Comparison of ENCODE assay signal across 8 mouse cellular contexts in the genomic region with DNA sequence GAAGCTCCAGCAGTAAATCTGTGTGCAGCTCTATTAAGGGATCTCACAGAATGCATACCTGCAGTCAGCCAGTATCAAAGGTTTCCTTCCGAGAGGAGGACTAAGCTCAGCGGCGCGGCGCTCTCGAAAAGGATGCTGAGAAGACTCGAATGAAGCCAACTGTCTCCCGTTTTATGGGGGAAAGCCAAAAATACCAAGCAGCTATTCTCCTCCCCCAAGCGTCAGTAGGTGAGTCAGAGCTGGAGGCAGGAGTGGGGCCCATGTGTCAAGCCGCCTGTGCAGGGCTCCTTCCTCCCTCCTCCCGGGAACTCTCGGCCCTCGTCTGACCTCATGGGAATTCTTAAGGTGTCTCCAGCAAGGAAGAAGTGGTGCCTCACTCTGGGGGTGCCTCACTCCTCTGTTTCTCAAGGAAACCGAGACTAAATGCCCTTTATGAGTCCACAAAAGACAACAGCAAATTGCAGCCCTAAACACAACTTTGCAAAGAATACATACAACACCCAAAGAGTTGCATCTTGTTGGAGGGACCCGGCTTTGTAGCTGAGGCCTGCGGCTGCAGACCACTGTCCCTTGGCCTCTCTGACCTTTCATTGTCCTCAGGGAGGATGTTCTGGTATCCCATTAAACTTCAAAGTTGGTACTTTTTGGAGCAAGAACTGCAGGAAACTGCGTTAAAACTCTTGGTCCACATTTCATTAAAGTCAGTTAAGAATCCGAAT. TPM values are rescaled to one million over a fixed set of nuclear protein-coding genes. Genes with fewer than 3 reads are reported as not detected.
A peak's percentile ranks its signal among the peaks of the same experiment; 100 is the strongest.
DNase-seq lines count a peak whose midpoint lies in the region; ATAC-seq and TF ChIP-seq lines count a peak whose summit lies in the region.

No protein-coding gene starts in this region.

- H3K9me3 ChIP-seq in E14TG2a.4 (ENCODE audit: low read length), result no peaks in the 10 kb centered on the region
- no peaks in the 10 kb centered on the region for H3K9me3 ChIP-seq in liver, embryonic 12.5 days (replicated peaks)

- no peak for ATAC-seq in liver, embryonic 12.5 days

- H3K4me2 ChIP-seq in liver, embryonic 12.5 days, result peak overlapping the region; percentile 87; the same call in 1 of the 2 replicates

- H3K27ac ChIP-seq in kidney, adult 2 months (ENCODE audit: insufficient read depth, low read depth, low read length), result no peak overlapping the region
- H3K27ac ChIP-seq in liver, embryonic 12.5 days, result no peak overlapping the region
- H3K27ac ChIP-seq in olfactory bulb, adult 2 months (ENCODE audit: insufficient read depth, low read depth, low read length), result peak overlapping the region; percentile 89

- H3K9ac ChIP-seq in liver, embryonic 12.5 days, result no peak overlapping the region

- peak overlapping the region; percentile 85; the same call in 1 of the 2 replicates for H3K4me3 ChIP-seq in E14TG2a.4 (replicated peaks; ENCODE audit: low read length)
- no peak overlapping the region; the same call in 1 of the 2 replicates for H3K4me3 ChIP-seq in kidney, adult 2 months (ENCODE audit: insufficient read depth, low read depth, low read length)
- peak overlapping the region; percentile 62 for H3K4me3 ChIP-seq in liver, embryonic 12.5 days
- H3K4me3 ChIP-seq in olfactory bulb, adult 2 months (ENCODE audit: insufficient read depth, low read depth, low read length), result peak overlapping the region; percentile 49

- 17% methylated on average over 18 of the region's 18 CpGs for WGBS in kidney, adult 2 months
- 13% methylated on average over 18 of the region's 18 CpGs for WGBS in liver, embryonic 12.5 days (ENCODE audit: insufficient replicate concordance)
- 5% methylated on average over 18 of the region's 18 CpGs for WGBS in olfactory bulb, adult 2 months

- no peak for TF ChIP-seq POLR2A in kidney, adult 2 months (IDR thresholded peaks at IDR 0.05; ENCODE audit: low read depth, low read length)
- TF ChIP-seq POLR2A in olfactory bulb, adult 2 months (IDR thresholded peaks at IDR 0.05; ENCODE audit: insufficient read depth, low read depth, low read length), result peak; percentile 64; the same call in 1 of the 2 replicates

- no peaks in the 10 kb centered on the region for H3K36me3 ChIP-seq in E14TG2a.4 (ENCODE audit: insufficient read depth, low read length)
- H3K36me3 ChIP-seq in kidney, adult 2 months (ENCODE audit: control insufficient read depth, insufficient read depth, low read length), result no peaks in the 10 kb centered on the region
- no peaks in the 10 kb centered on the region for H3K36me3 ChIP-seq in liver, embryonic 12.5 days

- TF ChIP-seq CTCF in E14TG2a.4 (conservative IDR thresholded peaks at IDR 0.05; ENCODE audit: low read length), result no peak
- no peak for TF ChIP-seq CTCF in kidney, adult 2 months (conservative IDR thresholded peaks at IDR 0.05; ENCODE audit: insufficient read depth, insufficient read length, low read depth, low read length)
- TF ChIP-seq CTCF in olfactory bulb, adult 2 months (IDR thresholded peaks at IDR 0.05; ENCODE audit: insufficient read depth, low read depth, low read length), result no peak

- peak; percentile 86 to 93 for DNase-seq in adrenal gland, adult (ENCODE audit: inconsistent age in 2 of 2, low spot score in 1 of 2)
- no peak for DNase-seq in adrenal gland, postnatal 4 days (ENCODE audit: low spot score in 2 of 2)
- DNase-seq in cerebellum, adult 9-11 months, result peak; percentile 90
- peak; percentile 76 to 80 for DNase-seq in frontal cortex, postnatal 36 days (ENCODE audit: low spot score in 2 of 2)
- peak; percentile 48 for DNase-seq in kidney, adult 2 months

- peaks cover 43% of the 10 kb centered on the region for H3K27me3 ChIP-seq in E14TG2a.4 (ENCODE audit: insufficient read depth, low read length)
- no peaks in the 10 kb centered on the region for H3K27me3 ChIP-seq in kidney, adult 2 months (replicated peaks; ENCODE audit: control insufficient read depth, insufficient read depth, low read length)
- peaks cover 75% of the 10 kb centered on the region for H3K27me3 ChIP-seq in liver, embryonic 12.5 days (replicated peaks)

- H3K4me1 ChIP-seq in E14TG2a.4 (replicated peaks; ENCODE audit: low read depth, low read length), result peaks cover 43% of the 10 kb centered on the region
- peaks cover 13% of the 10 kb centered on the region for H3K4me1 ChIP-seq in kidney, adult 2 months (ENCODE audit: control insufficient read depth, insufficient read depth, low read length)
- H3K4me1 ChIP-seq in liver, embryonic 12.5 days, result peaks cover 30% of the 10 kb centered on the region
- peaks cover 14% of the 10 kb centered on the region for H3K4me1 ChIP-seq in olfactory bulb, adult 2 months (ENCODE audit: control insufficient read depth, insufficient read depth, low read length)

RNA-seq across cellular contexts. Expression of gene Dusp14, which starts 2.0 kb away (rescaled TPM):
- 1 to 10 TPM; 4.5 to 6.3 TPM for total RNA-seq in adrenal gland, postnatal 4 days (2021)
- polyA plus RNA-seq in kidney, adult 2 months (2012; rRNA removed), result 60.3 and 65.0 TPM in 2 replicates
- polyA plus RNA-seq in liver, embryonic 12.5 days (2016; fragmentation: Nextera tagmentation; extraction: Ambion mirVana), result 1.1 TPM in 2 replicates
- not detected in 2 replicates for polyA plus RNA-seq in olfactory bulb, adult 2 months (2012; ENCODE audit: insufficient read depth, insufficient read length, low replicate concordance, missing spikeins)

Comparison
In these comparisons a context has a peak if more than half of its experiments do, and no peak if none do; other contexts are left out.
1. DNase-seq: peak in adrenal gland, adult (2 of 2), cerebellum, adult 9-11 months (single experiment), frontal cortex, postnatal 36 days (2 of 2) and kidney, adult 2 months (single experiment); none in adrenal gland, postnatal 4 days (0 of 2).
2. RNA of gene Dusp14, which starts 2.0 kb away (polyA plus RNA-seq): 60.3 to 65.0 TPM in kidney, adult 2 months; 1.1 TPM in liver, embryonic 12.5 days and not detected in olfactory bulb, adult 2 months; every median in the first group is over 10 times any median in the second.